Mouse (Mus musculus) cortical plate, adult 2 months (tissue): ENCODE results near the gene Gbp4.

Experiments used
- CTCF ChIP-seq: fragments of 200-500 bp; IDR thresholded peaks from 2 replicates; pipeline ENCODE4 v1.5.1; 2011; ENCODE audit warnings: mild to moderate bottlenecking, control low read depth, low read length; ENCODE audit not compliant: insufficient read depth; ENCODE audit errors: extremely low read depth
- POLR2A ChIP-seq: fragments of 200-500 bp; IDR thresholded peaks from 2 replicates; pipeline ENCODE4 v1.6.1; 2011; ENCODE audit warnings: mild to moderate bottlenecking, low read length, control low read depth; ENCODE audit not compliant: insufficient read depth; ENCODE audit errors: extremely low read depth

DNA sequence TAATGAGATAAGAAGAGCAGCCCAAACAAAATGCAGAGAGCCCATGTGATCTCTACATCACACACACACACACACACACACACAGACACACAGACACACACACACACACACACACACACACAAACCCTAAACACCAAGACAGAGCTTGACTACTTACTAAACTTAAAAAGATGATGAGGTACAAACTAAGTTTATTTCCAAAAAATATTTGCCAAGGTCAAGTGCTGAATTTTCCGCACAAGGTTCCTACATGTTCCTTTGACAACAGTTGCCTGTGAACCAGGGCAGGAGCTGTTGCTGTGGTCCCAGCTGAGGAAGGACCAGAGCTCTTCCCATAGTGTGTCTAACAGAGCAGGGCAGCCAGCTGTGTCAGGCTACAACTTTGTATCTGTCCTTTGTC, 480 bp downstream of the Gbp4 start:
- TF ChIP-seq POLR2A (no peak), CTCF (no peak)
